Mouse (Mus musculus): ENCODE results near the gene Phkg1. TPM values are rescaled to one million over a fixed set of nuclear protein-coding genes. Genes with fewer than 3 reads are reported as not detected.

The Phkg1 gene
- polyA plus RNA-seq, 1 experiment, result 4.2 TPM

GRCm38 (mm10) chr5:129844848-129845247, 53.5 kb downstream of the Phkg1 start:
- DNase-seq (ENCODE audit: low spot score), result no peak

Other genes starting within 250 kb of the Phkg1 start
- 3.5 and 3.7 TPM in 2 replicates for gene Zfp11, start 228.4 kb downstream of the Phkg1 start, polyA plus RNA-seq (2012; rRNA removed)
- not detected in 2 replicates for gene Sept14, start 190.0 kb downstream of the Phkg1 start, polyA plus RNA-seq (2012; rRNA removed)
- gene Mrps17, start 183.1 kb downstream of the Phkg1 start, polyA plus RNA-seq (2012; rRNA removed), result 79.1 and 92.5 TPM in 2 replicates
- 73.3 and 82.2 TPM in 2 replicates for gene Nipsnap2, start 173.5 kb downstream of the Phkg1 start, polyA plus RNA-seq (2012; rRNA removed)
- gene Psph, start 111.1 kb downstream of the Phkg1 start, polyA plus RNA-seq (2012; rRNA removed), result 10.5 and 13.2 TPM in 2 replicates
- gene Sumf2, start 51.6 kb downstream of the Phkg1 start, polyA plus RNA-seq (2012; rRNA removed), result 12.4 and 16.2 TPM in 2 replicates
- 523 and 694 TPM in 2 replicates for gene Chchd2, start 11.1 kb downstream of the Phkg1 start, polyA plus RNA-seq (2012; rRNA removed)
- gene Zbed5, start 2.8 kb downstream of the Phkg1 start, polyA plus RNA-seq (2012; rRNA removed), result 1.9 and 2.3 TPM in 2 replicates
- gene Nupr1l, start 10.0 kb upstream of the Phkg1 start, polyA plus RNA-seq (2012; rRNA removed), result 7.4 and 10.5 TPM in 2 replicates
- gene Vkorc1l1, start 43.4 kb upstream of the Phkg1 start, polyA plus RNA-seq (2012; rRNA removed), result 19.1 and 20.7 TPM in 2 replicates
- gene Gusb, start 104.5 kb upstream of the Phkg1 start, polyA plus RNA-seq (2012; rRNA removed), result 42.0 and 43.1 TPM in 2 replicates
- gene Asl, start 130.7 kb upstream of the Phkg1 start, polyA plus RNA-seq (2012; rRNA removed), result 20.1 and 20.8 TPM in 2 replicates
- gene Crcp, start 130.7 kb upstream of the Phkg1 start, polyA plus RNA-seq (2012; rRNA removed), result 26.6 and 28.6 TPM in 2 replicates
- gene Tpst1, start 174.8 kb upstream of the Phkg1 start, polyA plus RNA-seq (2012; rRNA removed), result 77.9 and 89.4 TPM in 2 replicates
- gene Kctd7, start 246.3 kb upstream of the Phkg1 start, polyA plus RNA-seq (2012; rRNA removed), result 4.2 and 4.5 TPM in 2 replicates